Mouse (Mus musculus) liver, embryonic 14.5 days (tissue): Measurements from ENCODE around the gene Aurkb. TPM values are rescaled to one million over a fixed set of nuclear protein-coding genes. Genes with fewer than 3 reads are reported as not detected.

Experiments used
- ATAC-seq: fragments of 200-750 bp; cut with Nextera tagmentation; 2 replicates; pipeline ENCODE4 v1.8.0; 2017; ENCODE audit warnings: moderate number of reproducible peaks, mild to moderate bottlenecking, moderate library complexity; ENCODE audit not compliant: insufficient read depth
- DNase-seq, 3 experiments: peaks; one replicate each; pipeline ENCODE4 v3.0.0-alpha.2; 2012 to 2013; ENCODE audit warnings: low read depth in 3 of 3, low spot score in 3 of 3
- H3K27ac ChIP-seq: fragments of 300-500 bp; sonication (generic); 2 replicates; pipeline ENCODE4 v1.5.1; 2014; ENCODE audit warnings: moderate library complexity, mild to moderate bottlenecking, control low read depth, inconsistent platforms
- H3K27me3 ChIP-seq: fragments of 300-500 bp; sonication (generic); 2 replicates; pipeline ENCODE4 v1.6.1; 2014; ENCODE audit warnings: mild to moderate bottlenecking, low read length, moderate library complexity; ENCODE audit not compliant: control insufficient read depth, insufficient read depth
- H3K36me3 ChIP-seq: fragments of 300-500 bp; sonication (generic); replicated peaks from 2 replicates; pipeline ENCODE4 v1.6.1; 2014; ENCODE audit warnings: low read depth; ENCODE audit not compliant: control insufficient read depth, insufficient read depth
- H3K4me1 ChIP-seq, 2 experiments: fragments of 200-500 bp in 1 of 2; fragments of 300-500 bp in 1 of 2; sonication (generic) in 1 of 2; replicated peaks; 2 replicates each; pipeline ENCODE4 v1.6.1; 2012 to 2014; ENCODE audit warnings: antibody characterized with exemption in 1 of 2, inconsistent platforms in 1 of 2, low read length in 1 of 2; ENCODE audit not compliant: control insufficient read depth in 2 of 2, insufficient read depth in 2 of 2
- H3K4me2 ChIP-seq: fragments of 300-500 bp; sonication (generic); 2 replicates; pipeline ENCODE4 v1.6.1; 2014; ENCODE audit warnings: low read depth, mild to moderate bottlenecking, control low read depth, moderate library complexity
- H3K4me3 ChIP-seq, 2 experiments: fragments of 200-500 bp in 1 of 2; fragments of 300-500 bp in 1 of 2; sonication (generic) in 1 of 2; 2 replicates each; pipeline ENCODE4 v1.5.1; 2012 to 2014; ENCODE audit warnings: low read depth in 2 of 2, low read length in 2 of 2, mild to moderate bottlenecking in 2 of 2, control low read depth in 1 of 2, inconsistent platforms in 1 of 2, moderate library complexity in 1 of 2; ENCODE audit not compliant: insufficient read depth in 1 of 2
- H3K9ac ChIP-seq: fragments of 300-500 bp; sonication (generic); replicated peaks from 2 replicates; pipeline ENCODE4 v1.6.1; 2014; ENCODE audit warnings: mild to moderate bottlenecking, control low read depth, moderate library complexity
- H3K9me3 ChIP-seq: fragments of 300-500 bp; sonication (generic); 2 replicates; pipeline ENCODE4 v1.6.1; 2016; ENCODE audit warnings: low read length, mixed read lengths; ENCODE audit not compliant: control insufficient read depth
- CTCF ChIP-seq: IDR thresholded peaks from 2 replicates; pipeline ENCODE4 v1.5.1; 2016; ENCODE audit warnings: antibody characterized with exemption, low read depth, control low read depth
- EP300 ChIP-seq: IDR thresholded peaks from 2 replicates; pipeline ENCODE4 v1.6.1; 2016; ENCODE audit warnings: antibody characterized with exemption, low read depth
- WGBS: fragments of 180-500 bp; shearing (Covaris S2); extraction: QIAGEN DNeasy Blood & Tissue Kit; methylation state at CpG from one replicate; pipeline ENCODE4 v1.1.7; 2014; ENCODE audit not compliant: insufficient replicate concordance; 5-methylcytosine and 5-hydroxymethylcytosine counted together
- polyA plus RNA-seq, 2 experiments: library from polyadenylated mRNA; depleted of rRNA in 1 of 2; stranded (reverse) in 1 of 2; unstranded in 1 of 2; fragments of >200 nt; fragmentation: Nextera tagmentation in 1 of 2; extraction: Ambion mirVana in 1 of 2; gene quantifications; 2 replicates each; pipeline versions ENCODE4 v1.2.1 to v1.2.3; 2012 to 2014

Aurkb gene
- polyA plus RNA-seq, 2 experiments = 78.6 to 90.8 TPM

GRCm38 (mm10) chr11:69012071-69012601 lies 33.3 kb upstream of the Aurkb start:
- Histone ChIP-seq H3K27me3 (no peaks in the 10 kb centered on the region), H3K4me1 (peaks cover 18 to 31% of the 10 kb centered on the region in 2 experiments), H3K4me3 (peak overlapping the region; percentile 77 to 85), H3K36me3 (no peaks in the 10 kb centered on the region), H3K9ac (peak overlapping the region; percentile 91), H3K27ac (peak overlapping the region; percentile 100), H3K9me3 (no peaks in the 10 kb centered on the region), H3K4me2 (peak overlapping the region; percentile 96)
- DNase-seq (peak; percentile 94 to 95 (median 94)), ATAC-seq (peak; percentile 73)
- TF ChIP-seq CTCF = no peak
- TF ChIP-seq EP300 = peak; percentile 86
- under 1% methylated on average over 18 of the region's 18 CpGs for WGBS

- peaks cover 18 to 21% of the 10 kb centered on the region in 2 experiments for H3K4me1 ChIP-seq
- peak; percentile 91 for ATAC-seq
Measured at GRCm38 (mm10) chr11:69015644-69016441, 29.6 kb upstream of the Aurkb start, which contains the start of gene Ctc1. TSS of gene Ctc1 (plus strand) at chr11:69015911.

DNA sequence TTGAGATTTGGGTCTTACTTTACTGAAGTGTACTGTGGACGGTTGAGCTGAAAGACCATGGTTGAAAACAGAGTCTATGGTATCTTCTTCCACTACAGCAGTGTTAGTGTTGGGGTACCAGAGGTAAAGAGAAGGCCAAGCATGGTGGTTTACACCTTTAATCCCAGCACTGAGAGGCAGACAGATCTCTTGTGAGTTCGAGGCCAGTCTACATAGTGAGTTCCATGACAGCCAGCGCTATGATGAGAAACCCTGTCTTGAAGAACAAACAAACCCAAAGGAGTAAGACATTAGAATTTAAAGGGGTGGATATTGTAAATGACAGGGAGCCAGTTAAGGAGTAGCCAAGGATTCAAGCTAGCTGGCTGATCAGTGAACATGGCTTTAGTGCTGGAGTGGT lies 28.7 kb upstream of the Aurkb start:
- ATAC-seq (no peak), DNase-seq (no peak)
- Histone ChIP-seq H3K9ac (peak overlapping the region; percentile 81), H3K4me3 (peak overlapping the region; percentile 64 to 81), H3K27me3 (no peaks in the 10 kb centered on the region), H3K4me1 (peaks cover 16 to 18% of the 10 kb centered on the region in 2 experiments), H3K36me3 (no peaks in the 10 kb centered on the region; the same call in 1 of the 2 replicates), H3K9me3 (no peaks in the 10 kb centered on the region), H3K27ac (peak overlapping the region; percentile 88), H3K4me2 (peak overlapping the region; percentile 84)
- WGBS = 57% methylated on average over 3 of the region's 3 CpGs
- TF ChIP-seq CTCF (no peak), EP300 (no peak)

More at GRCm38 (mm10) chr11:69015644-69016441, 29.6 kb upstream of the Aurkb start, which contains the start of gene Ctc1:
- peak; percentile 90 to 91 (median 90) for DNase-seq
- Histone ChIP-seq H3K27me3 (no peaks in the 10 kb centered on the region), H3K4me3 (peak within 1 kb of the TSS; percentile 64 to 81), H3K27ac (peak within 1 kb of the TSS; percentile 88), H3K9me3 (no peaks in the 10 kb centered on the region), H3K4me2 (peak within 1 kb of the TSS; percentile 84), H3K9ac (peak within 1 kb of the TSS; percentile 81), H3K36me3 (no peaks in the 10 kb centered on the region)
- no peak for TF ChIP-seq EP300
- peak; percentile 94 for TF ChIP-seq CTCF
- WGBS = 1% methylated on average over 38 of the region's 38 CpGs

GRCm38 (mm10) chr11:69020691-69021090 lies 24.8 kb upstream of the Aurkb start:
- Histone ChIP-seq H3K27me3 (no peaks in the 10 kb centered on the region), H3K9me3 (no peaks in the 10 kb centered on the region), H3K4me1 (peaks cover 9 to 11% of the 10 kb centered on the region in 2 experiments), H3K9ac (no peak overlapping the region), H3K36me3 (peaks cover 30% of the 10 kb centered on the region), H3K27ac (no peak overlapping the region), H3K4me3 (no peak overlapping the region), H3K4me2 (no peak overlapping the region)
- DNase-seq (no peak), ATAC-seq (no peak)
- no peak for TF ChIP-seq CTCF
- TF ChIP-seq EP300 = no peak

GRCm38 (mm10) chr11:69026562-69026961 lies 18.9 kb upstream of the Aurkb start:
- no peaks in the 10 kb centered on the region for H3K9me3 ChIP-seq
- no peak overlapping the region for H3K4me3 ChIP-seq
- no peak overlapping the region for H3K9ac ChIP-seq
- no peak for TF ChIP-seq EP300
- no peak for TF ChIP-seq CTCF
- H3K27ac ChIP-seq = no peak overlapping the region
- no peaks in the 10 kb centered on the region for H3K4me1 ChIP-seq
- WGBS = 73% methylated on average over 3 of the region's 3 CpGs
- ATAC-seq (no peak), DNase-seq (no peak)
- H3K36me3 ChIP-seq = peaks cover 59% of the 10 kb centered on the region
- no peak overlapping the region for H3K4me2 ChIP-seq
- no peaks in the 10 kb centered on the region for H3K27me3 ChIP-seq
